Comparison of ENCODE assay signal across 8 mouse cellular contexts in genomic region chr11:101673010-101673642, GRCm38 (mm10). TPM values are rescaled to one million over a fixed set of nuclear protein-coding genes. Genes with fewer than 3 reads are reported as not detected.
DNase-seq lines count a peak whose midpoint lies in the region; ATAC-seq and TF ChIP-seq lines count a peak whose summit lies in the region.

No protein-coding gene starts in this region.

- H3K36me3 ChIP-seq in forebrain, embryonic 13.5 days (ENCODE audit: poor library complexity, severe bottlenecking) = no peaks in the 10 kb centered on the region
- no peaks in the 10 kb centered on the region for H3K36me3 ChIP-seq in forebrain, embryonic 12.5 days (replicated peaks)
- no peaks in the 10 kb centered on the region for H3K36me3 ChIP-seq in heart, embryonic 12.5 days
- H3K36me3 ChIP-seq in neural tube, embryonic 13.5 days = no peaks in the 10 kb centered on the region
- H3K36me3 ChIP-seq in midbrain, embryonic 16.5 days (ENCODE audit: control insufficient read depth, insufficient read depth, low read length) = no peaks in the 10 kb centered on the region

- H3K9ac ChIP-seq in forebrain, embryonic 13.5 days = no peak overlapping the region; the same call in 1 of the 2 replicates
- no peak overlapping the region for H3K9ac ChIP-seq in forebrain, embryonic 12.5 days
- peak overlapping the region; percentile 17; the same call in 1 of the 2 replicates for H3K9ac ChIP-seq in heart, embryonic 12.5 days
- H3K9ac ChIP-seq in neural tube, embryonic 13.5 days = no peak overlapping the region
- H3K9ac ChIP-seq in midbrain, embryonic 16.5 days (ENCODE audit: low read depth, low read length) = no peak overlapping the region

- H3K9me3 ChIP-seq in forebrain, embryonic 13.5 days (replicated peaks) = no peaks in the 10 kb centered on the region
- H3K9me3 ChIP-seq in forebrain, embryonic 12.5 days = no peaks in the 10 kb centered on the region
- H3K9me3 ChIP-seq in heart, embryonic 12.5 days (replicated peaks) = no peaks in the 10 kb centered on the region
- H3K9me3 ChIP-seq in neural tube, embryonic 13.5 days = no peaks in the 10 kb centered on the region
- H3K9me3 ChIP-seq in midbrain, embryonic 16.5 days (replicated peaks; ENCODE audit: control insufficient read depth, low read length, poor library complexity, severe bottlenecking) = no peaks in the 10 kb centered on the region

- DNase-seq in layer of hippocampus, postnatal 36 days = peak; percentile 58 to 61
- no peak for DNase-seq in cerebellum, adult 9-10 months

- no peak overlapping the region for H3K4me3 ChIP-seq in forebrain, embryonic 13.5 days
- H3K4me3 ChIP-seq in forebrain, embryonic 12.5 days (replicated peaks) = no peak overlapping the region
- no peak overlapping the region for H3K4me3 ChIP-seq in cortical plate, adult 2 months (ENCODE audit: insufficient read depth, low read length)
- H3K4me3 ChIP-seq in heart, embryonic 12.5 days = no peak overlapping the region
- H3K4me3 ChIP-seq in neural tube, embryonic 13.5 days = no peak overlapping the region
- no peak overlapping the region for H3K4me3 ChIP-seq in midbrain, embryonic 16.5 days (ENCODE audit: low read depth, low read length)

- H3K4me1 ChIP-seq in forebrain, embryonic 13.5 days = peaks cover 26% of the 10 kb centered on the region
- H3K4me1 ChIP-seq in forebrain, embryonic 12.5 days = peaks cover 13% of the 10 kb centered on the region
- peaks cover 8% of the 10 kb centered on the region for H3K4me1 ChIP-seq in cortical plate, adult 2 months (ENCODE audit: control insufficient read depth, insufficient read depth, low read length)
- H3K4me1 ChIP-seq in heart, embryonic 12.5 days (replicated peaks) = peaks cover 44% of the 10 kb centered on the region
- H3K4me1 ChIP-seq in neural tube, embryonic 13.5 days (replicated peaks) = peaks cover 12% of the 10 kb centered on the region
- H3K4me1 ChIP-seq in midbrain, embryonic 16.5 days (ENCODE audit: control insufficient read depth, insufficient read depth, low read length) = 0 out of 2 replicates have a peak, but pooled peaks cover under 1% of the 10 kb centered on the region

- TF ChIP-seq POLR2A in cortical plate, adult 2 months (IDR thresholded peaks at IDR 0.05; ENCODE audit: extremely low read depth, insufficient read depth, low read length) = peak; percentile 41; the same call in 1 of the 2 replicates

- no peaks in the 10 kb centered on the region for H3K27me3 ChIP-seq in forebrain, embryonic 13.5 days
- no peaks in the 10 kb centered on the region for H3K27me3 ChIP-seq in forebrain, embryonic 12.5 days
- no peaks in the 10 kb centered on the region for H3K27me3 ChIP-seq in heart, embryonic 12.5 days (replicated peaks)
- H3K27me3 ChIP-seq in neural tube, embryonic 13.5 days = no peaks in the 10 kb centered on the region
- no peaks in the 10 kb centered on the region for H3K27me3 ChIP-seq in midbrain, embryonic 16.5 days (ENCODE audit: control insufficient read depth, insufficient read depth, low read depth, low read length)

- 40% methylated on average over 16 of the region's 16 CpGs for WGBS in forebrain, embryonic 13.5 days
- WGBS in forebrain, embryonic 12.5 days = 44% methylated on average over 16 of the region's 16 CpGs
- 11% methylated on average over 16 of the region's 16 CpGs for WGBS in heart, embryonic 12.5 days
- whole genome bisulfite sequencing in neural tube, embryonic 13.5 days = 37% methylated on average over 16 of the region's 16 CpGs
- 36% methylated on average over 16 of the region's 16 CpGs for WGBS in midbrain, embryonic 16.5 days

- 0 out of 2 replicates have a peak, but pooled peaks have one; percentile 19 for ATAC-seq in forebrain, embryonic 13.5 days
- ATAC-seq in forebrain, embryonic 12.5 days (ENCODE audit: low FRiP score) = no peak
- ATAC-seq in heart, embryonic 12.5 days (ENCODE audit: insufficient number of reproducible peaks, low FRiP score) = peak; percentile 65
- no peak for ATAC-seq in neural tube, embryonic 13.5 days (ENCODE audit: low read depth)
- ATAC-seq in midbrain, embryonic 16.5 days = no peak

- no peak overlapping the region for H3K4me2 ChIP-seq in forebrain, embryonic 13.5 days
- no peak overlapping the region for H3K4me2 ChIP-seq in forebrain, embryonic 12.5 days
- peak overlapping the region; percentile 48 for H3K4me2 ChIP-seq in heart, embryonic 12.5 days
- H3K4me2 ChIP-seq in neural tube, embryonic 13.5 days = no peak overlapping the region
- no peak overlapping the region for H3K4me2 ChIP-seq in midbrain, embryonic 16.5 days (ENCODE audit: low read length)

- H3K27ac ChIP-seq in forebrain, embryonic 13.5 days = no peak overlapping the region
- H3K27ac ChIP-seq in forebrain, embryonic 12.5 days = no peak overlapping the region
- peak overlapping the region; percentile 17 for H3K27ac ChIP-seq in cortical plate, adult 2 months (ENCODE audit: insufficient read depth, low read length)
- peak overlapping the region; percentile 85 for H3K27ac ChIP-seq in heart, embryonic 12.5 days (ENCODE audit: poor library complexity, severe bottlenecking)
- 0 out of 2 replicates have a peak overlapping the region, but pooled peaks have one; percentile 14 for H3K27ac ChIP-seq in neural tube, embryonic 13.5 days (replicated peaks)
- H3K27ac ChIP-seq in midbrain, embryonic 16.5 days (ENCODE audit: low read length) = no peak overlapping the region

- TF ChIP-seq CTCF in cortical plate, adult 2 months (IDR thresholded peaks at IDR 0.05; ENCODE audit: extremely low read depth, insufficient read depth, low read length) = no peak

RNA-seq across cellular contexts. Expression of gene Arl4d, which starts 7.8 kb away (rescaled TPM):
- 32.5 and 40.6 TPM in 2 replicates for polyA plus RNA-seq in forebrain, embryonic 13.5 days (2015; fragmentation: Nextera tagmentation; extraction: Ambion mirVana)
- 16.2 and 24.1 TPM in 2 replicates for polyA plus RNA-seq in forebrain, embryonic 12.5 days (2016; fragmentation: Nextera tagmentation; extraction: Ambion mirVana)
- 28.9 and 41.9 TPM in 2 replicates for polyA plus RNA-seq in cortical plate, adult 2 months (2012; rRNA removed)
- polyA plus RNA-seq in heart, embryonic 12.5 days (2016; fragmentation: Nextera tagmentation; extraction: Ambion mirVana) = 10.0 and 10.3 TPM in 2 replicates
- 10 to 100 TPM; 12.9 to 13.8 TPM for total RNA-seq in layer of hippocampus, postnatal 36 days (2021)
- polyA plus RNA-seq in neural tube, embryonic 13.5 days (2015; fragmentation: Nextera tagmentation; extraction: Ambion mirVana) = 18.1 and 19.8 TPM in 2 replicates
- 6.2 and 6.8 TPM in 2 replicates for polyA plus RNA-seq in midbrain, embryonic 16.5 days (2015; fragmentation: Nextera tagmentation; extraction: Ambion mirVana)

RNA-seq across cellular contexts. Expression of gene Rdm1, which starts 46.1 kb away (rescaled TPM):
- polyA plus RNA-seq in forebrain, embryonic 13.5 days (2015; fragmentation: Nextera tagmentation; extraction: Ambion mirVana) = 48.9 and 52.6 TPM in 2 replicates
- 50.9 and 58.5 TPM in 2 replicates for polyA plus RNA-seq in forebrain, embryonic 12.5 days (2016; fragmentation: Nextera tagmentation; extraction: Ambion mirVana)
- polyA plus RNA-seq in cortical plate, adult 2 months (2012; rRNA removed) = 13.0 and 14.2 TPM in 2 replicates
- 28.3 and 36.2 TPM in 2 replicates for polyA plus RNA-seq in heart, embryonic 12.5 days (2016; fragmentation: Nextera tagmentation; extraction: Ambion mirVana)
- total RNA-seq in layer of hippocampus, postnatal 36 days (2021) = 1 to 10 TPM; 6.7 to 9.4 TPM
- 16.0 and 16.4 TPM in 2 replicates for polyA plus RNA-seq in neural tube, embryonic 13.5 days (2015; fragmentation: Nextera tagmentation; extraction: Ambion mirVana)
- 10.6 and 10.7 TPM in 2 replicates for polyA plus RNA-seq in midbrain, embryonic 16.5 days (2015; fragmentation: Nextera tagmentation; extraction: Ambion mirVana)

RNA-seq across cellular contexts. Expression of gene Dhx8, which starts 59.6 kb away (rescaled TPM):
- polyA plus RNA-seq in forebrain, embryonic 13.5 days (2015; fragmentation: Nextera tagmentation; extraction: Ambion mirVana) = 39.2 and 44.8 TPM in 2 replicates
- polyA plus RNA-seq in forebrain, embryonic 12.5 days (2016; fragmentation: Nextera tagmentation; extraction: Ambion mirVana) = 45.6 and 46.8 TPM in 2 replicates
- polyA plus RNA-seq in cortical plate, adult 2 months (2012; rRNA removed) = 23.0 TPM in 2 replicates
- 25.8 and 26.5 TPM in 2 replicates for polyA plus RNA-seq in heart, embryonic 12.5 days (2016; fragmentation: Nextera tagmentation; extraction: Ambion mirVana)
- total RNA-seq in layer of hippocampus, postnatal 36 days (2021) = 10 to 100 TPM; 35.6 to 40.4 TPM
- 28.5 and 35.7 TPM in 2 replicates for polyA plus RNA-seq in neural tube, embryonic 13.5 days (2015; fragmentation: Nextera tagmentation; extraction: Ambion mirVana)
- 32.0 and 34.3 TPM in 2 replicates for polyA plus RNA-seq in midbrain, embryonic 16.5 days (2015; fragmentation: Nextera tagmentation; extraction: Ambion mirVana)

Comparison
In these comparisons a context has a peak if more than half of its experiments do, and no peak if none do; other contexts are left out.
1. ATAC-seq: peak in forebrain, embryonic 13.5 days (single experiment) and heart, embryonic 12.5 days (single experiment); none in forebrain, embryonic 12.5 days (single experiment), neural tube, embryonic 13.5 days (single experiment) and midbrain, embryonic 16.5 days (single experiment).
2. H3K27ac ChIP-seq: peak in cortical plate, adult 2 months (single experiment), heart, embryonic 12.5 days (single experiment) and neural tube, embryonic 13.5 days (single experiment); none in forebrain, embryonic 13.5 days (single experiment), forebrain, embryonic 12.5 days (single experiment) and midbrain, embryonic 16.5 days (single experiment).